Mouse (Mus musculus): ENCODE data around the gene Shmt1.
A peak's percentile ranks its signal among the peaks of the same experiment; 100 is the strongest.

The Shmt1 gene

GRCm38 (mm10) chr11:60796342-60796741, 15.2 kb downstream of the Shmt1 start:
- no peak for DNase-seq (ENCODE audit: low read depth)

- no peak for DNase-seq (ENCODE audit: low read depth)
Measured at GRCm38 (mm10) chr11:60790472-60790871, 21.0 kb downstream of the Shmt1 start.

GRCm38 (mm10) chr11:60787595-60787994, 23.9 kb downstream of the Shmt1 start:
- no peak for DNase-seq (ENCODE audit: low read depth)

GRCm38 (mm10) chr11:60784179-60784922, 27.2 kb downstream of the Shmt1 start:
- DNase-seq (ENCODE audit: low read depth), result no peak

- no peak for DNase-seq (ENCODE audit: low read depth)
Measured at GRCm38 (mm10) chr11:60779673-60780189, 31.8 kb downstream of the Shmt1 start.

GRCm38 (mm10) chr11:60777801-60778370, 33.6 kb downstream of the Shmt1 start:
- no peak for DNase-seq (ENCODE audit: low read depth)

GRCm38 (mm10) chr11:60776829-60777740, 34.4 kb downstream of the Shmt1 start, which contains the start of the genes Top3a and Smcr8:
Gene Top3a (minus strand): TSS chr11:60777365.
Gene Smcr8 (plus strand): TSS chr11:60777524.
- DNase-seq (ENCODE audit: low read depth), result peak; percentile 96

- no peak for DNase-seq (ENCODE audit: low read depth)
Measured at GRCm38 (mm10) chr11:60776107-60776828, 35.2 kb downstream of the Shmt1 start.

GRCm38 (mm10) chr11:60775578-60775977, 35.9 kb downstream of the Shmt1 start:
- DNase-seq (ENCODE audit: low read depth), result no peak

GRCm38 (mm10) chr11:60774841-60775240, 36.7 kb downstream of the Shmt1 start:
- DNase-seq (ENCODE audit: low read depth), result no peak

GRCm38 (mm10) chr11:60774158-60774689, 37.3 kb downstream of the Shmt1 start:
- no peak for DNase-seq (ENCODE audit: low read depth)

GRCm38 (mm10) chr11:60772161-60772560, 39.4 kb downstream of the Shmt1 start:
- DNase-seq (ENCODE audit: low read depth), result no peak

- DNase-seq (ENCODE audit: low read depth), result no peak
Measured at GRCm38 (mm10) chr11:60770776-60771175, 40.7 kb downstream of the Shmt1 start.

GRCm38 (mm10) chr11:60769322-60769721, 42.2 kb downstream of the Shmt1 start:
- DNase-seq (ENCODE audit: low read depth), result no peak

GRCm38 (mm10) chr11:60766969-60767368, 44.5 kb downstream of the Shmt1 start:
- no peak for DNase-seq (ENCODE audit: low read depth)

GRCm38 (mm10) chr11:60761681-60762080, 49.8 kb downstream of the Shmt1 start:
- DNase-seq (ENCODE audit: low read depth), result no peak

GRCm38 (mm10) chr11:60755570-60755969, 55.9 kb downstream of the Shmt1 start:
- DNase-seq (ENCODE audit: low read depth), result no peak

GRCm38 (mm10) chr11:60740321-60740720, 71.2 kb downstream of the Shmt1 start:
- DNase-seq (ENCODE audit: low read depth), result no peak
